Mouse (Mus musculus) embryonic facial prominence, embryonic 11.5 days (tissue): ENCODE results near the gene Dph1. TPM values are rescaled to one million over a fixed set of nuclear protein-coding genes. Genes with fewer than 3 reads are reported as not detected.

Experiments used
- ATAC-seq: fragments of 200-750 bp; cut with Nextera tagmentation; replicated peaks from 2 replicates; pipeline ENCODE4 v1.8.0; 2017; ENCODE audit warnings: low read depth; ENCODE audit not compliant: insufficient number of reproducible peaks, low FRiP score, low TSS enrichment
- DNase-seq: peaks from one replicate; pipeline ENCODE4 v3.0.0-alpha.2; 2015; ENCODE audit warnings: low spot score
- H3K27ac ChIP-seq: fragments of 300-500 bp; sonication (generic); replicated peaks from 2 replicates; pipeline ENCODE4 v1.5.1; 2014; ENCODE audit warnings: mild to moderate bottlenecking, low read depth, low read length, control low read depth
- H3K27me3 ChIP-seq: fragments of 300-500 bp; sonication (generic); 2 replicates; pipeline ENCODE4 v1.6.1; 2014; ENCODE audit warnings: mild to moderate bottlenecking, low read length, moderate library complexity, mixed read lengths; ENCODE audit not compliant: control insufficient read depth, insufficient read depth
- H3K36me3 ChIP-seq: fragments of 300-500 bp; sonication (generic); replicated peaks from 2 replicates; pipeline ENCODE4 v1.6.1; 2014; ENCODE audit warnings: low read depth, mild to moderate bottlenecking, low read length, moderate library complexity, mixed read lengths; ENCODE audit not compliant: control insufficient read depth, insufficient read depth
- H3K4me1 ChIP-seq: fragments of 300-500 bp; sonication (generic); 2 replicates; pipeline ENCODE4 v1.6.1; 2014; ENCODE audit warnings: low read length, mixed read lengths; ENCODE audit not compliant: control insufficient read depth, insufficient read depth
- H3K4me2 ChIP-seq: fragments of 300-500 bp; sonication (generic); 2 replicates; pipeline ENCODE4 v1.6.1; 2014; ENCODE audit warnings: low read depth, mild to moderate bottlenecking, control low read depth, low read length, moderate library complexity
- H3K4me3 ChIP-seq: fragments of 300-500 bp; sonication (generic); 2 replicates; pipeline ENCODE4 v1.5.1; 2014; ENCODE audit warnings: low read depth, low read length, control low read depth
- H3K9ac ChIP-seq: fragments of 300-500 bp; sonication (generic); replicated peaks from 2 replicates; pipeline ENCODE4 v1.6.1; 2014; ENCODE audit warnings: mild to moderate bottlenecking, control low read depth, low read length
- H3K9me3 ChIP-seq: fragments of 300-500 bp; sonication (generic); replicated peaks from 2 replicates; pipeline ENCODE4 v1.6.1; 2016; ENCODE audit warnings: mild to moderate bottlenecking, low read length, inconsistent platforms, mixed read lengths; ENCODE audit not compliant: control insufficient read depth
- WGBS: fragments of 180-500 bp; shearing (Covaris S2); extraction: QIAGEN DNeasy Blood & Tissue Kit; methylation state at CpG from one replicate; pipeline ENCODE4 v1.1.7; 2014; 5-methylcytosine and 5-hydroxymethylcytosine counted together
- microRNA counts: library from miRNA; unstranded; fragments of <30 nt; microRNA quantifications from one replicate; lab custom pipeline; 2016
- microRNA-seq: library from miRNA; unstranded; fragments of <30 nt; microRNA quantifications from one replicate; pipeline ENCODE4, GENCODE M21; 2016; ENCODE audit warnings: borderline number of aligned reads
- polyA plus RNA-seq: library from polyadenylated mRNA; unstranded; fragments of >200 nt; fragmentation: Nextera tagmentation; extraction: Ambion mirVana; gene quantifications from 2 replicates; pipeline ENCODE4 v1.2.1, GENCODE M21; 2014

Dph1 gene
- polyA plus RNA-seq, 1 experiment from 2014 or later, result 20.0 TPM

- no peaks in the 10 kb centered on the region for H3K9me3 ChIP-seq
- no peak overlapping the region for H3K4me3 ChIP-seq
- DNase-seq (no peak), ATAC-seq (no peak)
- WGBS, result 81% methylated on average over 5 of the region's 5 CpGs
- H3K27ac ChIP-seq, result no peak overlapping the region
- no peaks in the 10 kb centered on the region; the same call in 1 of the 2 replicates for H3K4me1 ChIP-seq
- H3K27me3 ChIP-seq, result no peaks in the 10 kb centered on the region
- H3K4me2 ChIP-seq, result no peak overlapping the region
- no peaks in the 10 kb centered on the region for H3K36me3 ChIP-seq
- no peak overlapping the region for H3K9ac ChIP-seq
These were observed 58.8 kb downstream of the Dph1 start for GRCm38 (mm10) chr11:75132278-75132677.

GRCm38 (mm10) chr11:75131300-75131699, 59.7 kb downstream of the Dph1 start:
- WGBS, result 82% methylated on average over 4 of the region's 4 CpGs

GRCm38 (mm10) chr11:75129481-75129880, 61.6 kb downstream of the Dph1 start:
- DNase-seq (no peak), ATAC-seq (no peak)
- no peak overlapping the region for H3K4me3 ChIP-seq
- no peaks in the 10 kb centered on the region for H3K27me3 ChIP-seq
- WGBS, result 96% methylated on average over 6 of the region's 6 CpGs
- H3K9ac ChIP-seq, result no peak overlapping the region
- no peaks in the 10 kb centered on the region for H3K36me3 ChIP-seq
- H3K4me1 ChIP-seq, result no peaks in the 10 kb centered on the region; the same call in 1 of the 2 replicates
- no peak overlapping the region for H3K27ac ChIP-seq
- H3K9me3 ChIP-seq, result no peaks in the 10 kb centered on the region
- no peak overlapping the region for H3K4me2 ChIP-seq

More at GRCm38 (mm10) chr11:75131300-75131699, 59.7 kb downstream of the Dph1 start:
- Histone ChIP-seq H3K4me2 (no peak overlapping the region), H3K36me3 (no peaks in the 10 kb centered on the region), H3K9ac (no peak overlapping the region), H3K4me1 (no peaks in the 10 kb centered on the region; the same call in 1 of the 2 replicates), H3K27me3 (no peaks in the 10 kb centered on the region), H3K4me3 (no peak overlapping the region), H3K9me3 (no peaks in the 10 kb centered on the region), H3K27ac (no peak overlapping the region)
- no peak for DNase-seq
- no peak for ATAC-seq

MicroRNA genes within 50 kb of the gene (microRNA counts, 519-probe panel; counts per million panel counts)
- microRNA mmu-miR-132 (lab: Ali Mortazavi, UCI), result 2,640 counts per million, percentile 28 among the panel's probes with 10 or more counts
- microRNA mmu-miR-212 (lab: Ali Mortazavi, UCI), result not detected

Small RNA genes lying within 50 kb of the gene (microRNA-seq; reads per million reads assigned to microRNA genes)
- 104 reads per million, percentile 41 among the genes with 10 or more reads in this experiment for gene Mir132
- 10.3 reads per million, percentile 11 among the genes with 10 or more reads in this experiment for gene Mir212

Other genes with a start within 250 kb of the Dph1 start
- 3.2 and 3.6 TPM in 2 replicates for gene Hic1, start 21.7 kb downstream of the Dph1 start, polyA plus RNA-seq
- 37.3 and 37.5 TPM in 2 replicates for gene Ovca2, start 12.4 kb downstream of the Dph1 start, polyA plus RNA-seq
- gene Rtn4rl1, start 2.5 kb upstream of the Dph1 start, polyA plus RNA-seq, result 2.0 and 2.6 TPM in 2 replicates
- gene Rpa1, start 157.1 kb upstream of the Dph1 start, polyA plus RNA-seq, result 138 and 150 TPM in 2 replicates
- 13.2 and 13.6 TPM in 2 replicates for gene Smyd4, start 157.2 kb upstream of the Dph1 start, polyA plus RNA-seq
- 193 and 206 TPM in 2 replicates for gene Serpinf1, start 231.5 kb upstream of the Dph1 start, polyA plus RNA-seq
- gene Serpinf2, start 248.3 kb upstream of the Dph1 start, polyA plus RNA-seq, result 0.34 TPM in 1 of 2 replicates, not detected in the other